Mouse (Mus musculus): ENCODE measurements around the gene Npdc1. TPM values are rescaled to one million over a fixed set of nuclear protein-coding genes. Genes with fewer than 3 reads are reported as not detected.

Gene Npdc1
- polyA plus RNA-seq, 1 experiment from 2014 or later = 42.2 TPM

GRCm38 (mm10) chr2:25430395-25431233, 31.5 kb downstream of the Npdc1 start:
- H3K4me2 ChIP-seq (ENCODE audit: low read length) = no peak overlapping the region
- no peak overlapping the region for H3K9ac ChIP-seq (ENCODE audit: low read length)
- H3K27me3 ChIP-seq (replicated peaks; ENCODE audit: control insufficient read depth, insufficient read depth, low read length) = peaks cover 7% of the 10 kb centered on the region; the same call in 1 of the 2 replicates
- H3K36me3 ChIP-seq (ENCODE audit: control insufficient read depth, insufficient read depth, low read length) = no peaks in the 10 kb centered on the region
- no peak for ATAC-seq (replicated peaks; ENCODE audit: low FRiP score, low TSS enrichment, low read depth)
- no peak for DNase-seq (ENCODE audit: low spot score)
- H3K4me1 ChIP-seq (replicated peaks; ENCODE audit: control insufficient read depth, insufficient read depth, low read length) = no peaks in the 10 kb centered on the region
- no peak overlapping the region for H3K27ac ChIP-seq (ENCODE audit: low read depth)
- H3K4me3 ChIP-seq (ENCODE audit: low read depth, low read length) = no peak overlapping the region
- H3K9me3 ChIP-seq (ENCODE audit: control insufficient read depth, low read length) = no peaks in the 10 kb centered on the region
- 73% methylated on average over 17 of the region's 17 CpGs for WGBS

- ATAC-seq (replicated peaks; ENCODE audit: low FRiP score, low TSS enrichment, low read depth) (no peak), DNase-seq (ENCODE audit: low spot score) (no peak)
- H3K9ac ChIP-seq (ENCODE audit: low read length) = no peak overlapping the region
- H3K4me1 ChIP-seq (replicated peaks; ENCODE audit: control insufficient read depth, insufficient read depth, low read length) = no peaks in the 10 kb centered on the region
- H3K4me2 ChIP-seq (ENCODE audit: low read length) = no peak overlapping the region
- no peak overlapping the region for H3K27ac ChIP-seq (ENCODE audit: low read depth)
- WGBS = 81% methylated on average over 6 of the region's 6 CpGs
- H3K27me3 ChIP-seq (replicated peaks; ENCODE audit: control insufficient read depth, insufficient read depth, low read length) = peaks cover 3% of the 10 kb centered on the region; the same call in 1 of the 2 replicates
- H3K4me3 ChIP-seq (ENCODE audit: low read depth, low read length) = no peak overlapping the region
- H3K9me3 ChIP-seq (ENCODE audit: control insufficient read depth, low read length) = no peaks in the 10 kb centered on the region
- no peaks in the 10 kb centered on the region for H3K36me3 ChIP-seq (ENCODE audit: control insufficient read depth, insufficient read depth, low read length)
Measured at GRCm38 (mm10) chr2:25431308-25431855, 32.2 kb downstream of the Npdc1 start.

GRCm38 (mm10) chr2:25432326-25433098, 33.4 kb downstream of the Npdc1 start:
- no peaks in the 10 kb centered on the region for H3K4me1 ChIP-seq (replicated peaks; ENCODE audit: control insufficient read depth, insufficient read depth, low read length)
- WGBS = 74% methylated on average over 11 of the region's 11 CpGs

GRCm38 (mm10) chr2:25433101-25433500, 34.0 kb downstream of the Npdc1 start:
- no peak overlapping the region for H3K27ac ChIP-seq (ENCODE audit: low read depth)
- no peaks in the 10 kb centered on the region for H3K9me3 ChIP-seq (ENCODE audit: control insufficient read depth, low read length)
- ATAC-seq (replicated peaks; ENCODE audit: low FRiP score, low TSS enrichment, low read depth) (no peak), DNase-seq (ENCODE audit: low spot score) (no peak)
- H3K9ac ChIP-seq (ENCODE audit: low read length) = no peak overlapping the region
- 86% methylated on average over 17 of the region's 17 CpGs for WGBS
- H3K4me2 ChIP-seq (ENCODE audit: low read length) = no peak overlapping the region
- H3K4me1 ChIP-seq (replicated peaks; ENCODE audit: control insufficient read depth, insufficient read depth, low read length) = no peaks in the 10 kb centered on the region
- no peak overlapping the region for H3K4me3 ChIP-seq (ENCODE audit: low read depth, low read length)
- H3K27me3 ChIP-seq (replicated peaks; ENCODE audit: control insufficient read depth, insufficient read depth, low read length) = peaks cover 3% of the 10 kb centered on the region; the same call in 1 of the 2 replicates
- no peaks in the 10 kb centered on the region for H3K36me3 ChIP-seq (ENCODE audit: control insufficient read depth, insufficient read depth, low read length)

More at GRCm38 (mm10) chr2:25432326-25433098, 33.4 kb downstream of the Npdc1 start:
- Histone ChIP-seq H3K9me3 (ENCODE audit: control insufficient read depth, low read length) (no peaks in the 10 kb centered on the region), H3K36me3 (ENCODE audit: control insufficient read depth, insufficient read depth, low read length) (no peaks in the 10 kb centered on the region), H3K27me3 (replicated peaks; ENCODE audit: control insufficient read depth, insufficient read depth, low read length) (peaks cover 3% of the 10 kb centered on the region; the same call in 1 of the 2 replicates), H3K9ac (ENCODE audit: low read length) (no peak overlapping the region), H3K4me3 (ENCODE audit: low read depth, low read length) (no peak overlapping the region), H3K27ac (ENCODE audit: low read depth) (no peak overlapping the region), H3K4me2 (ENCODE audit: low read length) (no peak overlapping the region)
- no peak for DNase-seq (ENCODE audit: low spot score)
- no peak for ATAC-seq (replicated peaks; ENCODE audit: low FRiP score, low TSS enrichment, low read depth)

- H3K4me3 ChIP-seq (ENCODE audit: low read depth, low read length) = no peak overlapping the region
- ATAC-seq (replicated peaks; ENCODE audit: low FRiP score, low TSS enrichment, low read depth) (no peak), DNase-seq (ENCODE audit: low spot score) (no peak)
- WGBS = 89% methylated on average over 8 of the region's 8 CpGs
- peaks cover 3% of the 10 kb centered on the region; the same call in 1 of the 2 replicates for H3K27me3 ChIP-seq (replicated peaks; ENCODE audit: control insufficient read depth, insufficient read depth, low read length)
- no peak overlapping the region for H3K4me2 ChIP-seq (ENCODE audit: low read length)
- no peaks in the 10 kb centered on the region for H3K36me3 ChIP-seq (ENCODE audit: control insufficient read depth, insufficient read depth, low read length)
- H3K9ac ChIP-seq (ENCODE audit: low read length) = no peak overlapping the region
- H3K27ac ChIP-seq (ENCODE audit: low read depth) = no peak overlapping the region
- H3K4me1 ChIP-seq (replicated peaks; ENCODE audit: control insufficient read depth, insufficient read depth, low read length) = no peaks in the 10 kb centered on the region
- H3K9me3 ChIP-seq (ENCODE audit: control insufficient read depth, low read length) = no peaks in the 10 kb centered on the region
Measured at GRCm38 (mm10) chr2:25434292-25434691, 35.1 kb downstream of the Npdc1 start.

GRCm38 (mm10) chr2:25436286-25436820, 37.2 kb downstream of the Npdc1 start:
- no peak for DNase-seq (ENCODE audit: low spot score)

GRCm38 (mm10) chr2:25441067-25441466, 41.9 kb downstream of the Npdc1 start:
- Histone ChIP-seq H3K27me3 (replicated peaks; ENCODE audit: control insufficient read depth, insufficient read depth, low read length) (no peaks in the 10 kb centered on the region), H3K4me2 (ENCODE audit: low read length) (no peak overlapping the region)
- WGBS = 86% methylated on average over 20 of the region's 20 CpGs

More at GRCm38 (mm10) chr2:25436286-25436820, 37.2 kb downstream of the Npdc1 start:
- no peak overlapping the region for H3K4me3 ChIP-seq (ENCODE audit: low read depth, low read length)
- no peak overlapping the region for H3K4me2 ChIP-seq (ENCODE audit: low read length)
- no peaks in the 10 kb centered on the region for H3K9me3 ChIP-seq (ENCODE audit: control insufficient read depth, low read length)
- no peak overlapping the region for H3K9ac ChIP-seq (ENCODE audit: low read length)
- ATAC-seq (replicated peaks; ENCODE audit: low FRiP score, low TSS enrichment, low read depth) = no peak
- 87% methylated on average over 10 of the region's 10 CpGs for WGBS
- no peaks in the 10 kb centered on the region for H3K4me1 ChIP-seq (replicated peaks; ENCODE audit: control insufficient read depth, insufficient read depth, low read length)
- H3K36me3 ChIP-seq (ENCODE audit: control insufficient read depth, insufficient read depth, low read length) = no peaks in the 10 kb centered on the region
- no peak overlapping the region for H3K27ac ChIP-seq (ENCODE audit: low read depth)
- H3K27me3 ChIP-seq (replicated peaks; ENCODE audit: control insufficient read depth, insufficient read depth, low read length) = no peaks in the 10 kb centered on the region

GRCm38 (mm10) chr2:25442682-25443081, 43.5 kb downstream of the Npdc1 start:
- Histone ChIP-seq H3K4me2 (ENCODE audit: low read length) (no peak overlapping the region), H3K27ac (ENCODE audit: low read depth) (no peak overlapping the region), H3K27me3 (replicated peaks; ENCODE audit: control insufficient read depth, insufficient read depth, low read length) (no peaks in the 10 kb centered on the region), H3K4me1 (replicated peaks; ENCODE audit: control insufficient read depth, insufficient read depth, low read length) (no peaks in the 10 kb centered on the region), H3K36me3 (ENCODE audit: control insufficient read depth, insufficient read depth, low read length) (0 out of 2 replicates have a peak, but pooled peaks cover 6% of the 10 kb centered on the region), H3K9ac (ENCODE audit: low read length) (no peak overlapping the region), H3K9me3 (ENCODE audit: control insufficient read depth, low read length) (no peaks in the 10 kb centered on the region), H3K4me3 (ENCODE audit: low read depth, low read length) (no peak overlapping the region)
- ATAC-seq (replicated peaks; ENCODE audit: low FRiP score, low TSS enrichment, low read depth) = no peak
- whole genome bisulfite sequencing = 88% methylated on average over 14 of the region's 14 CpGs
- DNase-seq (ENCODE audit: low spot score) = no peak

More at GRCm38 (mm10) chr2:25441067-25441466, 41.9 kb downstream of the Npdc1 start:
- no peak overlapping the region for H3K4me3 ChIP-seq (ENCODE audit: low read depth, low read length)
- H3K9ac ChIP-seq (ENCODE audit: low read length) = no peak overlapping the region
- no peaks in the 10 kb centered on the region for H3K4me1 ChIP-seq (replicated peaks; ENCODE audit: control insufficient read depth, insufficient read depth, low read length)
- no peak overlapping the region for H3K27ac ChIP-seq (ENCODE audit: low read depth)
- 0 out of 2 replicates have a peak, but pooled peaks cover 6% of the 10 kb centered on the region for H3K36me3 ChIP-seq (ENCODE audit: control insufficient read depth, insufficient read depth, low read length)
- ATAC-seq (replicated peaks; ENCODE audit: low FRiP score, low TSS enrichment, low read depth) (no peak), DNase-seq (ENCODE audit: low spot score) (no peak)
- no peaks in the 10 kb centered on the region for H3K9me3 ChIP-seq (ENCODE audit: control insufficient read depth, low read length)

Measured in intestine, embryonic 14.5 days (tissue).